Mouse (Mus musculus): ENCODE measurements around the gene Armt1. TPM values are rescaled to one million over a fixed set of nuclear protein-coding genes. Genes with fewer than 3 reads are reported as not detected.

The Armt1 gene
- total and polyA plus RNA-seq, 3 experiments, result 24.2 to 25.1 TPM; not detected in 1

DNA sequence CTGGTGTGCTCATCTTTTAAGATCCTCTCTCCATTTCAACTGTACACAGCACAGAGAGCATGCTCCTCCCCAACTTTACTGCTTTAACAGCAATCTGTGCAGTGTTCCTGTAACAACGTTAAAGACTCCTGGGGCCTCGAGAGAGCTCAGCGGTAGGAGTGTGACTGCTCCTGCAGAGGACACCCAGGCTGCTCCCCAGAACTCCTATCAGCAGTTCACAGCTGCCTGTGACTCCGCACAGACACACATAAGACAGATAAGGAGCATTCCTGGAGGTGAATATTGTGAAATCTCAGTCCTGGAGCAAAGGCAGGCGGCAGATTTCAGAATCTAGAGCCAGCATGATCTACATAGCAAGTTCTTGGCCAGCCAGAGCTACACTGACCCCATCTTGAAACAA is 26.8 kb upstream of the Armt1 start:
- H3K79me2 ChIP-seq (ENCODE audit: control insufficient read depth, insufficient read depth, low read length, poor library complexity), result no peaks in the 10 kb centered on the region
- no peak overlapping the region for H3K4me3 ChIP-seq (ENCODE audit: control insufficient read depth in 1 of 2, insufficient read depth in 1 of 2, low read depth in 2 of 2, low read length in 2 of 2)
- no peaks in the 10 kb centered on the region for H3K4me1 ChIP-seq (ENCODE audit: control insufficient read depth in 1 of 2, insufficient read depth in 2 of 2, low read length in 2 of 2)
- H3K27me3 ChIP-seq (ENCODE audit: control insufficient read depth in 1 of 2, insufficient read depth in 2 of 2, low read length in 2 of 2), result no peaks in the 10 kb centered on the region
- H3K36me3 ChIP-seq (ENCODE audit: control insufficient read depth in 1 of 2, insufficient read depth in 2 of 2, low read length in 2 of 2), result peaks cover 0 to 7% of the 10 kb centered on the region in 2 experiments; a peak in 2 of 4 replicates
- TF ChIP-seq SMC3 (IDR thresholded peaks at IDR 0.05; ENCODE audit: low read depth, low read length) (no peak), USF2 (IDR thresholded peaks at IDR 0.05; ENCODE audit: borderline replicate concordance in 1 of 2, insufficient read depth in 1 of 2, low read depth in 1 of 2, low read length in 2 of 2) (no peak), RAD21 (IDR thresholded peaks at IDR 0.05; ENCODE audit: low read depth, low read length) (no peak), TAL1 (IDR thresholded peaks at IDR 0.05; ENCODE audit: low read length) (peak; percentile 75), MAFK (IDR thresholded peaks at IDR 0.05; ENCODE audit: borderline replicate concordance, low read depth, low read length) (no peak), EP300 (IDR thresholded peaks at IDR 0.05; ENCODE audit: low read depth in 1 of 2, low read length in 2 of 2) (0 out of 4 replicates have a peak, but pooled peaks of 1 of the 2 experiments have one; percentile 19), ETS1 (IDR thresholded peaks at IDR 0.05; ENCODE audit: low read depth, low read length) (no peak), POLR2AphosphoS5 (IDR thresholded peaks at IDR 0.05; ENCODE audit: borderline replicate concordance, low read depth, low read length) (no peak), RCOR1 (IDR thresholded peaks at IDR 0.05; ENCODE audit: low read depth, low read length) (peak; percentile 89), SIN3A (IDR thresholded peaks at IDR 0.05; ENCODE audit: low read length) (no peak), JUND (IDR thresholded peaks at IDR 0.05; ENCODE audit: low read depth, low read length) (no peak), GATA1 (IDR thresholded peaks at IDR 0.05; ENCODE audit: low read depth, low read length) (peak; percentile 11; the same call in 1 of the 2 replicates), MYC (IDR thresholded peaks at IDR 0.05; ENCODE audit: low read depth, low read length) (no peak), E2F4 (IDR thresholded peaks at IDR 0.05; ENCODE audit: borderline replicate concordance, low read depth, low read length) (no peak), ZNF384 (IDR thresholded peaks at IDR 0.05; ENCODE audit: low read depth, low read length) (no peak)
- peak; percentile 47 for DNase-seq (ENCODE audit: low read depth, low spot score)
- H3K9ac ChIP-seq (ENCODE audit: control insufficient read depth, low read depth, low read length, poor library complexity, severe bottlenecking), result no peak overlapping the region
- H3K27ac ChIP-seq (ENCODE audit: control insufficient read depth, low read depth, low read length), result no peak overlapping the region
- H3K9me3 ChIP-seq (replicated peaks; ENCODE audit: insufficient read depth, low read length), result no peaks in the 10 kb centered on the region

DNA sequence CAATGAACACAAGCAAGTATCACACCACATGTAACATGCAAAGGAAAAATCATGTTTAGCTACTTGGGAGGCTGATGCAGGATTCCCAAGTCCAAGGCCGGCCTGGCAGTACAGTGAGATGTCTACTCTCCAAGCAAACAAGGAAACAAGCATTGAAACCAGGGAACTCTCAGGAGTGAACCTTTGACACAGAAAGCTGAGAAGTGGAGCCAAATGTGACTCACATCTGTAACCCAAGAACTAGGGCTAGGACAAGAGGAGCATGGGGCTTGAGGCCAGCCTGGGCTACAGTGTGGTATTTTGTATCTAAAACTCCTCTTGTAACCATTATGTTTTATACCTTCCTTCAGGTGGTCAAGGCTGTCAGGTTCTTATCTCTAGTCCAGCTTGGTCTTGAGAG is 25.1 kb upstream of the Armt1 start:
- no peak for DNase-seq (ENCODE audit: low read depth, low spot score)
- no peaks in the 10 kb centered on the region for H3K79me2 ChIP-seq (ENCODE audit: control insufficient read depth, insufficient read depth, low read length, poor library complexity)
- H3K27ac ChIP-seq (ENCODE audit: control insufficient read depth, low read depth, low read length), result no peak overlapping the region
- H3K9ac ChIP-seq (ENCODE audit: control insufficient read depth, low read depth, low read length, poor library complexity, severe bottlenecking), result no peak overlapping the region
- H3K27me3 ChIP-seq (ENCODE audit: control insufficient read depth in 1 of 2, insufficient read depth in 2 of 2, low read length in 2 of 2), result no peaks in the 10 kb centered on the region
- no peaks in the 10 kb centered on the region for H3K4me1 ChIP-seq (ENCODE audit: control insufficient read depth in 1 of 2, insufficient read depth in 2 of 2, low read length in 2 of 2)
- no peaks in the 10 kb centered on the region for H3K9me3 ChIP-seq (replicated peaks; ENCODE audit: insufficient read depth, low read length)
- H3K36me3 ChIP-seq (ENCODE audit: control insufficient read depth in 1 of 2, insufficient read depth in 2 of 2, low read length in 2 of 2), result peaks cover 0 to 11% of the 10 kb centered on the region in 2 experiments; a peak in 2 of 4 replicates
- no peak for TF ChIP-seq RAD21 (IDR thresholded peaks at IDR 0.05; ENCODE audit: low read depth, low read length)
- TF ChIP-seq MXI1 (IDR thresholded peaks at IDR 0.05; ENCODE audit: low read depth, low read length), result no peak
- TF ChIP-seq CTCF (IDR thresholded peaks at IDR 0.05 in 2 of 3, conservative IDR thresholded peaks at IDR 0.05 in 1 of 3; ENCODE audit: control insufficient read depth in 1 of 3, insufficient read depth in 1 of 3, low read depth in 2 of 3, low read length in 3 of 3, poor library complexity in 1 of 3, severe bottlenecking in 1 of 3), result no peak
- no peak for TF ChIP-seq TCF12 (IDR thresholded peaks at IDR 0.05; ENCODE audit: low read depth, low read length)
- no peak for TF ChIP-seq USF1 (IDR thresholded peaks at IDR 0.05; ENCODE audit: low read depth, low read length)
- no peak for TF ChIP-seq EP300 (IDR thresholded peaks at IDR 0.05; ENCODE audit: low read depth in 1 of 2, low read length in 2 of 2)
- TF ChIP-seq SMC3 (IDR thresholded peaks at IDR 0.05; ENCODE audit: low read depth, low read length), result no peak
- no peak for TF ChIP-seq GATA1 (IDR thresholded peaks at IDR 0.05; ENCODE audit: low read depth, low read length)
- TF ChIP-seq ETS1 (IDR thresholded peaks at IDR 0.05; ENCODE audit: low read depth, low read length), result no peak
- no peak for TF ChIP-seq MEF2A (IDR thresholded peaks at IDR 0.05; ENCODE audit: extremely low read depth, insufficient replicate concordance, low read depth, low read length, poor library complexity, severe bottlenecking)
- no peak for TF ChIP-seq MAFK (IDR thresholded peaks at IDR 0.05; ENCODE audit: borderline replicate concordance, low read depth, low read length)
- no peak for TF ChIP-seq NELFE (IDR thresholded peaks at IDR 0.05; ENCODE audit: low read depth, low read length)
- TF ChIP-seq CHD1 (IDR thresholded peaks at IDR 0.05; ENCODE audit: low read depth, low read length), result no peak
- no peak for TF ChIP-seq E2F4 (IDR thresholded peaks at IDR 0.05; ENCODE audit: borderline replicate concordance, low read depth, low read length)
- TF ChIP-seq MAX (IDR thresholded peaks at IDR 0.05; ENCODE audit: low read length), result no peak
- TF ChIP-seq SIN3A (IDR thresholded peaks at IDR 0.05; ENCODE audit: low read length), result no peak
- TF ChIP-seq RCOR1 (IDR thresholded peaks at IDR 0.05; ENCODE audit: low read depth, low read length), result no peak
- TF ChIP-seq MAZ (IDR thresholded peaks at IDR 0.05; ENCODE audit: low read depth, low read length), result no peak
- no peak for TF ChIP-seq USF2 (IDR thresholded peaks at IDR 0.05; ENCODE audit: borderline replicate concordance in 1 of 2, insufficient read depth in 1 of 2, low read depth in 1 of 2, low read length in 2 of 2)
- no peak overlapping the region for H3K4me3 ChIP-seq (ENCODE audit: control insufficient read depth in 1 of 2, insufficient read depth in 1 of 2, low read depth in 2 of 2, low read length in 2 of 2)
